Mouse (Mus musculus): ENCODE data around the gene Dnah7b.
"Not testable (repeated sequence)": the region's sequence is repeated elsewhere in the genome, so short reads cannot be mapped to it uniquely, and the experiment has no call there.

GRCm38 (mm10) chr1:46418966-46419365, 352.9 kb downstream of the Dnah7b start:
- not testable (repeated sequence) for TF ChIP-seq CTCF (IDR thresholded peaks at IDR 0.05; ENCODE audit: borderline replicate concordance, extremely low read depth, insufficient read depth, insufficient read length); POLR2A (IDR thresholded peaks at IDR 0.05; ENCODE audit: borderline replicate concordance, extremely low read depth, insufficient read depth, insufficient read length, poor library complexity, severe bottlenecking)
